Mouse (Mus musculus): ENCODE results near the gene Ttc23l.
A peak's percentile ranks its signal among the peaks of the same experiment; 100 is the strongest.
"Not testable (repeated sequence)": the region's sequence is repeated elsewhere in the genome, so short reads cannot be mapped to it uniquely, and the experiment has no call there.

Ttc23l gene

DNA sequence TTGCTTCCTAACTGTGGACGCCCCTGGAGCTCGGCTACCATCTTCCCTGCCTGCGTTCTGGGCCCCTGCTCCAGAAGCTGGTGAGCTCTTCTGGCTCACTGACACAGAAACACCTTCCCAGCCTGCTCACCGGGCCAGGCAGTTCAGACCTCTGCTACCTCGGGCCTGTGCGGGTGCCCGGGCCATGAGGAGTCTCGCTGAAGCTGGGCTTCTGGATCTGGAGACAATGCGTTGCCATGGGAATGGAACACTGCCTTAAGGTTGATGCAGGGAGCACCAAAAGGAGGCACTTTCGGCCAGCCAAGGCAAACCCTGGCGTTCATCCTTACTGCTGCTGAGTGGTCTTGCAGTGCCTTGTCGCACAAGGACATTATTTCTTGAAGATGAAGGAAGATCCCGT is at the start of gene Ttc23l:
TSS of gene Ttc23l (minus strand) at position 204 of the 400 bp plus-strand sequence.
- no peak for DNase-seq

DNA sequence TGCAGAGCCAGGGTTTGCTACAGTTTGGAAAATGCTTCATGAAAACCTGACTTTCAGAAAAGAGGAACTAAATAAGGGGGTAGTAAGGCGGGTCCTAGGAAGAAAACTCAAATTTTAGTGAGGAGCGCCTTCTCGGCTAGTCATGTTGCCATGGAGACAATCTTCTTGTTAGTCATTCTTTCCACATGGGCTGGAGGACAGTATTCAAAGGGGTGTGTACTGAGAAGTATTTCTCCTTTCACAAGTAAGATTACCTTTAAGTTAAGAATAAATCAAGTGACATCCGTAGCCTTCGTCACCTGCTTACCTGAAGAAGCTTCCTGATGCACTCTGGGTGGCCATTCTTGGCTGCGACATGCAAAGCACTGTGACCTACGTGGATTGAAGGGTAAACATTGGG is 40.9 kb upstream of the Ttc23l start:
- peak; percentile 31 for DNase-seq

DNA sequence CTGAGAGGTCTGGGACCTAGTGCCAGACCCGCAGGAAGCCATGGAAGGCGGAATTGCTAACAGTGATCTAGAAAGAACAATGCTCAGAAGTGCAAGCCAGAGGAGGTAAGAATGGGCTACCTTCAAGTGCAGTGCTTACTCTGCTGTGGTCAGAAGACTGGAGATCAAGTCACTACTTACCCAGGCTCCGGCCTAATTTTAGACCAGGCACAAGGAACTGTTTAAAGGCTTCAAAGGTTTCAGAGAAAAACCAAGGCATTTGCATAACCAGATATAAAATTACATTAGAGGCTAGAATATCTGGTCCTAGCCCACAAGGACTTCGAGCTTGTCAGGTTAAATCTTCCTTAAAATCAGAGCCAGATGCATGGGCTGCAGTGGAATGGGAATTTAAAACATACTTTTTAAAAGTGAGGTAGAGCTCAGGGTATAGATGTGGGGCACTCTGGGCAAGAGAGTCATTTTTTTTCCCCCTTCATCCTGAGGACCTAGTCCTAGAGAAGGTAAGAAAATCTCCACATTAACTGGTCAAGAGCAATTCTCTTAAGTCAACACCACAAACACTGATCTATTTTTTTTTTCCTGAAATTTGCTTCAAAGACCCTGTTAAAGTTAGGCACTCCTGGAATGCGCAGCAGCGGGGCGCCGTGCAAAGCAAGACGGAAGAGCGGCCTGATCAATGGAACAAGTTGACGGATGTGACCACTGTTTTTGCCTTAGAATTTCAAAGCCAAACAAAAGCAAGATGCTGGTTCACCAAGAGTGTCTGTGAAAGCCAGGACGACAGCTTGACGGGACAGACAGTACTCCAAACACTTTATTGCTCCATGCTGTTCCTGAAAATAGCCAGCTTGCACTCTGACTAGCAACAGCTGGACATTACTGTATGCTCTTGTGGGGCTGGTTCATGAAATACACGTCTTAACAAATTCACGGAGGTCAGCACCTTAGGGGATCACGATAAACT is 40.1 kb upstream of the Ttc23l start:
- DNase-seq, result peak; percentile 68

DNA sequence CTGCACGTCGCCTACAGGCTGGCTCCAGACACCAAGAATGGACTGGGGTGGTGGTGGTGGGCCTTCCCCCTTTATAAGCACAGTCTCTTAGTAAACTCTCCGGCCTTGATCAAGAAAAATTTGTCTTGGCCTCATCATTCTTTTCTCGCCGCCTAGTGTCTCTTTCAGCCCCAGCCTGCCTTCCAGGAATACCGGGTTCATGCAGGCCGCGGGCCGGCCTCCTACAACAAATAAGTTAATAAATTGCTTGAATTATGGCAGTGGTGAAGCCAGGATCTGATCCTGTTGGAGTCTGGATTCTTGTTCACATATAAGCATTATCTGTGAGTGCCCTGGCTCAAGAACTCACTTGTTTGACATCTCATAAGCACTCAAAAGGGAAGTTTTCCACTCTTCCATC is 38.4 kb upstream of the Ttc23l start:
- no peak for DNase-seq

DNA sequence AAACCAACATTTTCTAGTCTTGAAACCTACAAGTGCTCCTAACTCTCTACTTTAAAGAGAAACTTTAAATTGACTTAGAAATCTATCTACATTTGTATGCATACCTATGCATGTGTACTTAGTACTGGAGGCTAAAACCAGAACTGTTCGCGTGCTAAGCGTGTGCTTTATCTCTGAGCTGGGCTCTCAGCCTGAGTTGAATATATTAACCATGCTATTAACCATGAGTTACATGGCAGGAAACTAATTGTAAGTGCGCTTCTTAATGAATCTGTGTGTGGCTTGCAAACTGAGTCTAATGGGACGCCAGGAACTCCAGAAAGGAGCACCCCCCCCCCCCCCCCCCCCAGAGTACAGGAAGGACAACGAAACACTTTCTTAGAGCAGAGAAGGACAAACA is 36.9 kb upstream of the Ttc23l start:
- no peak for DNase-seq

DNA sequence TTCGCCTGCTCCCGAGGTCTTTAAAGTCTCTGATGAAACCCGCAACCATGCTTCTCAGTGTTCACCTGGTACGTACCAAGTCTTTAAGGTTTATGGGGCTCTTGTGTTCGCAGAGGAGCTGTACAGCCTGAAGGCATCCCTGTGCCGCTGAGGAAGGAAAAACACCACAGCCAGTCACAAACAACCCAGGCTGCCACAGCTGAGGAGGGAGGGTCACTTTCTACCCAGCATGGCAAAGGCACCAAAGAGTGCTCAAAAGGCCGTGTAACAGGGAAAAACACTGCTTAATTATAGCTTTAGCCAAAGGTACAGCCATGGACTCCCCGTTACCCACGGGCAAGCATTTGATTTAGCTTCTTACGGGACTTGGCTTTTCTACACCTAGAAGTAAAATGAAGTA is 36.4 kb upstream of the Ttc23l start:
- no peak for DNase-seq

DNA sequence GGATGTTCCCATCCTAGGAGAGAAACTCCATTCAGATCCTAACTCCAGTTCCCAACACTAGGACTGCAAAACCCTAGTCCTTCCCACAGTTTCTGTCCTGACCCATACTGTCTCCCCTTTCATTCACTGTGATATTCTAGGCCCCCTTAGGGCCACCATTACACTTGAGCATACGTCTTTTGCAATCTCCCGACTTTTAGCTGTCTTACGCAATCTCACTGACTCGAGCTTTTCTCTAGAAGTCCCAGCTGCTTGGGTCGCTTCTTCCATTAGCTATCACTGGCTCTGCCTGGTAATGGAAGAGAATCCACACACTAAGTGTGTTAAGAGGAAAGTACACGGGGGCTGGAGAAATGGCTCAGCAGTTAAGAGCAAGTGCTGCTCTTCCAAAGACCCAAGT is 34.6 kb upstream of the Ttc23l start:
- no peak for DNase-seq

DNA sequence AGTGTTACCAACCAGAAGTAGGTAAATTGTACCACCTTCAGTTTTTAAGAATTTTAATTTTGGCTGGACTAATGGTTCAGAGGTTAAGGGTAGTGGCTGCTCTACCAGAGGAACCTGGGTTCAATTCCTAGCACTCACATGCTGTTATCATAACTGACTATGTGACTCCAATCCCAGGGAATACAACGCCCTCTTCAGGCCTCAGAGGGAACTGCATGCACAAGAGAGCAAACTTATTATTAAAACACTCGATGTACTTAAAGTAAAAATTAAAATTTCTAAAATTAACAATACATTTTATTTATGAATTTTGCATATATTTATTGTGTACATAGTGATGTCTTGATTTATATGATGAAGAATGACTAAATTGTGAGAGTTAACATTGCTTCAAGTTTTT is 28.1 kb upstream of the Ttc23l start:
- no peak for DNase-seq

DNA sequence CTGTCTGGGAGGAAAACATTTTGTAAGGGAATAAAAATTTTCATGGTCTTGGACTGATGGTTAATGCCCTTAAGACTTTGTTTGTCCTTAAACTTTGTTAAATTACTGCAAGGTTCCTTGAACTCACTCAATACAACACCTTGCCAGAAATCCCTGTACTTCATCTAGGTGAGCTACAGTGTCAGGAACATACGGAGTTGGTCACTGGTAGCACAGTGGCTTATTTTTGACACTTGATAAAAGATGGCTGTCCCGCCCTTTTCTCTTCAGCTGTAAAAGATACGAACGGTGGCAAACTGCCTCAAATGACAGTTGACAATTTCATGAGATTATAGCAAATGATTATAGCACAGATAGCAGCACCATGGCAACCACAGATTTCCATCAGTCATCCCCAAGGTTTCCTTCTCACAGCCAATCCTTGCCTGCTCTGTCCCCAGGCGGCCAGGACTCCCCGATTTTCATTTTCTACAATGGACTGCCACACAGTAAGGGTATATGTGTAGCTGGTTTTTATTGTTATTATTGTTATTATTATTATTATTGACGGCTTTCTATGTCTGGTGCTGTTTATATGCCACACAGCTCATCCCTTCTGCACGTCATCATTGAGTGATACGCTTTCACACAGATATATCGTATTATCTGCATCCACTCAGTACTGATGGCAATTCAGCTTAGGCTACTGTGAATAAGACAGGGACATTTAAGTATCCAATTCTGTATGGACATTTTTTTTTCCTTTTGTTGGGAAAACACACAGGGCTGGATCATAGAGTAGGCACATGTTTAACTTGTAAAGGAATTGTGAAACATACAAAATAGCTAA is 26.1 kb upstream of the Ttc23l start:
- no peak for DNase-seq

DNA sequence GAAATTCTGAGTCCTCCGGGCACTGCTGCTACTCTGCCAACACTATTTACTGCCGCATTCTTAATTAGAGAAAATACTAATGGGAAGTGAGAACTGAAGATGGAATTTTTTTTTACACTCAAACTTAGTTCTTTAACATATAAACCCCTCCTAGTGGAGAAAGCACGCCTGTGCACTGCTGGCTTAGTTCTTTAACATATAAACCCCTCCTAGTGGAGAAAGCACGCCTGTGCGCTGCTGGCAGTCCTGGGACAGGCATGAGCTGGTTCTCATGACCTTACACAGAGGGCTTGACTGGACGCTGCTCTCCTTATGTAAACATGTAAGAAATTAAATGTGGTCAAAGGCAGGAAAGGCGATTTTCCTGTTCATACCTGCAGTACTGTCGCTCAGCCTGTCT is 24.9 kb upstream of the Ttc23l start:
- peak; percentile 86 for DNase-seq

DNA sequence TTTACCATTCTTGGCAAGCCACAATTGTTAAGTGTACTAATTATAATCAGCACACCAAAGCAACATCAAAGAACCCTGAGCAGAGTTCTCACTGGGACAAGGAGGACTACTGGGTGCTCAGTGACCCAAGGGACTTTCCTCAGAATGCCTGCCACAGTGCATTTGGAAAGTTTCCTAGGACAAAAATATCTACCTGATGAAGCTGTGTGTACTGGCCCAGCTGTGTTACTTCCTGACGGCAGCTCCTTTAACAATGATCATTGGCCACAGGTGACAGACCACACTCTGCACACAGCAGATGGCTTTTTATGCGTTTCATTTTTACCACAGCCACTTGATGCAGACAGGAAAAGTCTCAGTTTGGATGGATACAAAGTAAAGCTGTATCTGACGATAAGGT is 20.7 kb upstream of the Ttc23l start:
- DNase-seq, result no peak

DNA sequence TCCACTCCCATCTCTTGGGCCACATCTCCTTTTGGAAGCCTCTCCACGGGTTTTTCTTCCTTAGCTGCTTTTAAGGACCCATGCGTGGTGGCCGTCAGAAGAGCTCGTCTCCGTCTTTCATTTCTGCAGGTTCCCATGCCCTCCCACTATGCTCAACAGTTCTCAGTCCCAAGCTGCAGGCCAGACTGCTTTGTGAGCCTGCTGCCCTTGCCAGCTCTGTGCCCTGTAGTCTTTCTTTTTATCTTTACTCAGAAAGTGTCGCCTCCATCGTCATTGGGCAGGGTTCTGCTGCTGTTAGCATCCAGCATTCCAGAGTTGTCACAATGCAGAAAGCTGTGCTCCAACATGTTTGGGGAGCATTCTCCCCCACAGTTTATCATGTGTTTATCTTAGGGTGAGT is 8.0 kb upstream of the Ttc23l start:
- no peak for DNase-seq

DNA sequence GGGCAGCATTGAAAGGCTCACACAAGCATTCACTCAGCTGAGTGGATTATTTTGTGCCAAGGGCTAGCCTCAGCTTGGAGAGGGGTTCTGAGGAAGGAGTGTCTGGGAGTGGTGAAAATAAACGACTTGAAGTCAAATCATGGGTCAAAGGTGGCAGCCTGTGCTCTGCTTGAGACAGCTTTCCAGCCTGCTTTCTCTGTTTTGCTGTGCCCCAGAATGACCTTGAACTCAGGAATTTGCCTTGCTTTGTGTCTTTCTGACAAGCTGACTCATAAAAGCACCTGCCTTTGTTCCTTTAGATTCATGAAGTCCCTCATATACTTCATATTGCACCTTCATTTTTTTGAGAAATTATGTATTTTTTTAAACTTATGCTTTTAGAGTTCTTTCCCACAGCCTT is 5.7 kb upstream of the Ttc23l start:
- no peak for DNase-seq

DNA sequence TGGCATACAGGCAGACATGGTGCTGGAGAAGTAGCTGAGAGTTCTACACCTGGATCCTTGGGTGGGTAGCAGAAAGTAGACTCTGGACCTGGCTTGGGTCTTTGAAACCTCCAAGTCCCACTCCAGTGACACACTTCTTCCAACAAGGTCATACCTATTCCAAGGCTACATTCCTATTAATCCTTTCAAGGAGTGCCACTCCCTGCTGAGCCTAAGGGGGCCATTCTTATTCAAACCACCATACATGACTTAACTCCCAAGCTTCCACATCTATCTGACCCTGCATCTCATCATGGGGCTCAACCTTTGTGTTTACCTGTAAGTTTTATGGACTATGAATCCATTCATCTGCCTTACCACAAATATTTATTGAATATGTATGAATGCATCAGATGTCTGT is 3.8 kb upstream of the Ttc23l start:
- DNase-seq, result no peak

DNA sequence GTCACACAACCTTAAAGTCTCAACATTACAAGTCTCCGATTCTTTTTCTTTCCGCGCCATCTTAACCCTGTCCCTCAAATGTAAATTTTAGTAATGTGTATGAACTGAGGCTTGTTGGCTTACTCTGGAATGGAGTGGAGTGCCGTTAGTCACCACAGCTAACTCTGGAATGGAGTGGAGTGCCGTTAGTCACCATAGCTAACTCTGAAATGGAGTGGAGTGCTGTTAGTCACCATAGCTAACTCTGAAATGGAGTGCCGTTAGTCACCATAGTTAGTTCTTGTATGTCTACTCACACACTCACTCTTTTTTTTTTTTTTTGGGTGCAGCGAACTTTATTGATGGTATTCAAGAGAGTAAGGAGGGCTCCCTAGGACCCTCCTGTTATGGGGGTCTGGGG is 1.5 kb upstream of the Ttc23l start:
- no peak for DNase-seq

DNA sequence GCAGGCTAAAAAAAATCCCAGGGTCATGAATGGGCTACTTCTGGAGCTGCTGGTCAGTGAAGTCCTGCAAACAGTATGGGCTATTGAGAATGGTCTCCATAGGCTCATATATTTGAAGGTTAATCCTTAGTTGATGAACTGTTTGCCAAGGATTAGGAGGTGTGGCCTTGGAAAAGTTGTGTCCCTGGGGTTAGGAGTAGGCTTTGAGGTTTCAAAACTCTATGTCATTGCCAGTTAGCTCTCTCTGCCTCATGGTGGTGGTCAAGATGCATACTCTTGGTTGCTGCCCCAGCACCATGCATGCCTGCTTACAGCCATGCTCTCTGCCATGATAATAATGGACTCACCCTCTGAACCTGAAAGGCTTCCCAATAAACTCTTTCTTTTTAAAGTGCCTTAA is 4.1 kb downstream of the Ttc23l start:
- DNase-seq, result no peak

DNA sequence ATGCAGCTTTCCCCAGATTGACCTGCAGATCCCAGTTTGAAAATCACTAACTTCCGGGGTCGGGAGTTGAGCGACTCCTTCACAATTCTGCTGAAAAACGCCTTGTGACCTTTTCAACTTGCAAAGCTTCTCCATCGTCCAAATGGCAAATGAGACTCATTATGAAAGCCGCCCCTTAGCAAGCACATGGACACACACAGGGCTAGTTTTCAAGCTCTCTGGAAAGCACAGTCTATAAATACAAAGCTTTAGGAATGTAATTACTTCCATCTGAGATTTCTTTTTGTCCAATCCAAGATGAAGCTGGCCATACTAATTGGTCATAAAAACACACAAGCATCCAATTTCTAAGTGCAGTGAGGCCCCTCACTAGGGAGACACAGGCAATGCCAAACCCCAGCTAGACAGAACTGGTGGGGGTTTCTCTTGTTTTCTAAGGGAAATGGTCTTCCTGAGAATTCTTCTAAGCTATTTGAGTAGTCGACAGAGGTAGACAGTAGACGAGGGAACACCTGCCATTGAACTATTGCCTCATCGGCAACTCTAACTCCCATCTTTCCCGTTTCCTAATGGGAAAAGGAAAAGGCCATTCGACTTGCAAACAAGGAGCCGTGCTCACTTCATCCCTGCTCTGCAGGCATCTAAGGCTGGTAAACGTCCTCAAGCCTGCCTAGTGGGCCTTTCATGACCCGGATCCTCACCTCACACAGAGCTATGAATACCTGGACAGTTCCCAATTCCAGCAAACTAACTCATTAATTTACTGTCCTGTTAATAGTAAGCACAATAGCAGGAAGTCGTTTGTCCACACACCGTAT is 18.0 kb downstream of the Ttc23l start:
- no peak for DNase-seq

DNA sequence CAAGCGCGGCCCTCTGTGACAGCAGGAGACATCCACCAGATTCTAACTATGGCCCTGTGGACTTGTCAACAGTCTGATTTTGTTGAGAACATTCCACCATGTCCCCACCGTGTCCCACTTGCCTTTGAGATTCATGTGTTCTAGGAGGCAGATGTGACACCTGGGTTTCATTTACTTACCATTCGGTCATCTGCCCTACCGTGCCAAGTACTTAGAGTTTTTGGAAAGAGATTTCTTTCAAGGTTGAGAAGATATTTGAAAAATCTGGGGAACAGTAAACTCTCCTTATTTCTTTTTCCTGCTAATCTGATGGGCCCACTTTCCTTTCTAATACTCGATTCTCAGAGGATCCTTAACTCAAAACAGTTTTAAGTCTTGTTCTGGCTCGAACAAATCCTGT is 22.5 kb downstream of the Ttc23l start:
- DNase-seq, result no peak

DNA sequence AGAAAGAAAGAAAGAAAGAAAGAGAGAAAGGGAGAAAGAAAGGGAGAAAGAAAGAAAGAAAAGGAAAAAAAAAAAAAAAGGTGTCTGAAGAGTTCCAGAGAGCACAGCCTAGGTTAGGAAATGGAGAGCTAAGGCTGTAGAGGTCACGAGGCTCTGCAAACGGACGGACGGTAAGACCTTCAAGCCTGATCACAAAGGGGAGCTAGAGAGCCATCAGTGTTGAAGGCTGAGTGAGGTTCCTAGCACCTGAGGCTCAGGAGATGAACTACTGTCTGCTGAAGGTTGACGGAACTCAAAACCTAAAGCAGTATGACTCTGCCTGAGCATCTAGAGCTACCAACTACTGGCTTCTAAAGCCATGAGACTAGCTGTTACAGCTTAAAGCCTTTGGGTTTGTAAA is 23.9 kb downstream of the Ttc23l start:
- no peak for DNase-seq

DNA sequence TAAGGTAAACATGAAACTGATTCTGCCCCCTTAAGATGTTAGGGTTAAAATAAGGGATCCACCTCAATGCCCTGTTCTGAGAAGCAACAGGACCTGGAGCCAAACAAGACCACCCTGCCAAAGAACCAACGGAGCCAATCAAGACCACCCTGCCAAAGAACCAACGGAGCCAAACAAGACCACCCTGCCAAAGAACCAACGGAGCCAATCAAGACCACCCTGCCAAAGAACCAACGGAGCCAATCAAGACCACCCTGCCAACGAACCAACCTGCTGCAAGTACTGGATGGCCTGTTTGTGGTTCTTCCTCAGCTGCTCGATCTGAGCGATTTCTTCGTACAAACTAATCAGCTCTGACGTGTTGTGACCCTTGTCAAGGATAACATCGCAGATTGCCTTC is 25.1 kb downstream of the Ttc23l start:
- DNase-seq, result not testable (repeated sequence)

DNA sequence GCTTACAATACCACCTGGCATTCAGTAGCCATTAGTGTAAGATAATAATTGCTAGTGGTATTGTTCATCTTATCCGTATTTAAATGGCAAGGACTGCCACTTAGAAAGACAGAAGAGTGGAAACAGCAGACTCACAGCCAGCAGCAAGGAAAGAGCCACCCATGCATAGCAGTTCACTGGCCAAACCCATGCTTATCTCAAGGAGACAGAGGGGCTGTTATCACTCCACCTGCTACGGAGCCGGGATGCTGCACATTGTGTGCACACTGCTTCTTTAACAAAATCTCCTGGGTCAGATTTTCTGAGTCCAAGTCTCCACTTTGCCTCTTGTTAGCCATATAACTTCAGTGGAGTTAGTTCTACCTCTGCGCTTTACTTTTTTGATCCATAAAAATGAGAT is 27.1 kb downstream of the Ttc23l start:
- no peak for DNase-seq

DNA sequence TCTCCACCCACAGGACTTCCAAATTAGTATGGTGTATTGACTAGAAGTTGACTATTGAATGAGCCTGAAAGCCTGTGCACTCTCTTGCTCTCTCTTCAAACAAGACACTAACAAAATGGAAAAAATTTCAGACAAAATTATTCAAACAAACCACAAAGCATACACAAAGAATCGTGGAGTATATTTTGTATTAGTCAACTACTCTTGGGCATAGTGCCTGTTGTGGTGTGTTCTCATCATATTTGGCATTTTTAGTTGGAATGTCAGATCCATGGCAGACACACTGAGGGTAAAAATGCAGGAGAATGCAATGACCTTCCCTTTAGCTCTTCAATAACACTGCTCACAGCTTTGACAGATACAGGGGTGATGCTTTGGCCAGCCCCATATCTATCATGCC is 32.6 kb downstream of the Ttc23l start:
- DNase-seq, result no peak

DNA sequence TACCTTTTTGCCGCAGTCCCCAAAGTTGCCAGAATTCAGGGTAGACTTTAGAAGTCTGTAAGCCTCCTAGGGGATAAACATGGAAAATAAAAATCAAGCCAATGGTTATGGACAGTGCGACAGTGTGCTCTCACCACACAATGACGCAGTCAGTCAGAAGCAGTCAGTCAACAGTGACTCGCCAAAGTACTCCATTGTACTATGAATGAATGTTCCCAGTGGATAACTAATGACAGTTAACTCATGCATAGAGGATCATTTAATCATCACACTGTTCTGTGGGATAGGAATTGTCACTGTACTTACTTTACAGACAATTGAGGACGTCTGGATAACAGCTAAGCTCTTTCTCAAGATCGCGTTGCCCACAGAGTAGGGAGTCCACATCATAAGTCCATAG is 43.3 kb downstream of the Ttc23l start:
- no peak for DNase-seq

All from lung, postnatal 10 days (tissue).